Mouse (Mus musculus): ENCODE measurements around the gene Maneal. TPM values are rescaled to one million over a fixed set of nuclear protein-coding genes. Genes with fewer than 3 reads are reported as not detected.

The Maneal gene
- polyA plus RNA-seq (2012) = not detected in 2 replicates

DNA sequence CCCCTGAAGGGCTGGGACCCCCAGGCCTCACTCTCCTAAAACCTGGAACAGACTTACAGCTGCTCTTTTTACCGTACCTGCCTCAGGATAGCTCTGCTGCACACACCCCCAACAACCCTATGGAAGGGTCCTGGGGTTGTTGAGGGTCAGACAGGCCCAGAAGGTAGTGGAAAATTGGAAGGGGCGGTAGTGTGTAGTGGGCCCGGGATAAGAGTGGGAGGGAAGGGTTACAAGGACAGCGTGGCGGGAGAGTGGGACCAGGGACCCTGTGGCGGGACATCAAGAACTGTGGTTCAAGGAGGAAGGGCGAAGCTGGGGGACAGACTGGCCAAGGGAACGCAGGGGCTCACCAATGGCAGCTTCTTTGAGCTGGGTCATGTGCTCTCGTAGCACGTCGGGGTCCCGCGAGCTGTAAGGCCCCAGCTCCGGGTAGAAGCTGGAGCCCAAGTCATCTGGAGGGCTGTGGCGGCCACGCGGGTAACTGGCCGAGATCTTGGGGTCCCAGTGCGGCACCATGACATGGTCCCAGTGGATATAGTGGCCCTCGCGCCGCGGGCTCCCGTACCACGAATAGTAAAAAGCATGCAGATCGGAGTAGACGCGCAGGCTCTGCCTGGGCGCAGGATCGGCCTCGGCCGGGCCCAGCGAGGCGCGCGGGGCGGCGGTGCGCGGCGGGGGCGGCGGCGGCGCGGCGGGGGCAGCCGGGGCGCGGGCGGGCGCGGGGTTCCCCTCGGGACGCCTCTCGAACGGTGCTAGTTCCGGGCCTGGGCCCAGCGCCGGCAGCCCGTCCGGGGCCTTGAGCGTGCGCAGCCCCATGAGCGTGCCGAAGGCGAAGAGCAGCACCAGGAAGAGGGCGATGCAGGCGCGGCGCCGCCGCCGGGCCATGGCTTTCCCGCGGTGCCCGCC, at the start of gene Maneal:
TSS of gene Maneal (minus strand) at position 889 of the 906 bp plus-strand sequence.
- TF ChIP-seq GATA1 (IDR thresholded peaks at IDR 0.05; ENCODE audit: low read length) = no peak

DNA sequence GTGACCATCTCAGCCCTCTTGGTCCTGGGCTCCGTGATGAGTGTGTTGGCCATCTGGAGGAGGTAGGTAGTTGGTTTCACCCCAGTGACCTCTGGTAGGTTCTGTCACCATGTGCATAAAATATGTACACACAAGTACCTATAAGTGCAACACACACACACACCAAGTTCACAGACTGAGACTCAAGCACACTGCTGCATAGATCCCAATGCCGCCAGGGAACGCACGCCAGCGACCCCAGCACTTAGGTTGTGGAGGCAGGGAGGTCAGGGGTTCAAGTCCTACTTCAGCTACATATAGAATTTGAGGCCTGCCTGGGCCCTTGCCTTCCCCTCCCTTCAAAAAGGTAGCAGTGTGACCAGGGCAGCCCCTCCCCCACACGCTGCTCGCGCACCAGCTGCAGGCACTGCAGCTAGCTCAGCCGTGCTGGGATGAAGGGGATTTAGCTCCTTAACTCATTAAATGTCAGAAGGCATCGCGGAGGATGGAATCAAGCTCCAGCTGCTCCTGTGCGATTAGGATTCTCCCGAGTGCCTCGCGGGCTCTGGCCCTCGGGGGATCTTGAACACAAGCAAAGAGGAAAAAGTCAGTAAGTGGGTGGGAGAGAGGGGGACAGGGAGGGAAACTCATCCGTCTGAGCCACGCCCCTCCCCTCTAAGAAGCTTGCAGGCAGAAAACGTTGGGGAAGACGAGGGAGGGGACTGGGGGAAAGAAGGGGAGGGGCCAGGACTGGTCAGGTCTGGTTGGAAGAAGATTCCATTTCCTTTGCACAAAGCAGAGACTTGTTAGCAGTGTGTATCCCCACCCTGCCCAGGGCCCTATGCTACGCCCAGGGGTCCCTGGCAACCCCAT, 44.2 kb upstream of the Maneal start:
- no peak for TF ChIP-seq GATA1 (IDR thresholded peaks at IDR 0.05; ENCODE audit: low read length)

DNA sequence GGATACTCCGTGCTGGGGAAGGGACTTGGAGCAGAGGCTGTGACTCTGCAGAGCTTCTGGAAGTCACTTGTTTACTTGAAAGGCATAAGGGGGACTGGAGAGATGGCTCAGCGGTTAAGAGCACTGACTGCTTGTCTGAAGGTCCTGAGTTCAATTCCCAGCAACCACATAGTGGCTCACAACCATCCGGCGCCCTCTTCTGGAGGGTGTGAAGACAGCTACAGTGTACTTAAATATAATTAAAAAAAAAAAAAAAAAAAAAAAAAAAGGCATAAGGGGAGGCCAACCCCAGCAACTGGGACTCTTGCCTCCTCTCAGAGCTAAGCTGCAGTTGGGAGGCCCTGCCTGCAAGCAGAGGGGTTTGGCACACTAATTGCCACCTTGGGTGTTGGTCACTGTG, 43.4 kb upstream of the Maneal start:
- no peak for TF ChIP-seq GATA1 (IDR thresholded peaks at IDR 0.05; ENCODE audit: low read length)

DNA sequence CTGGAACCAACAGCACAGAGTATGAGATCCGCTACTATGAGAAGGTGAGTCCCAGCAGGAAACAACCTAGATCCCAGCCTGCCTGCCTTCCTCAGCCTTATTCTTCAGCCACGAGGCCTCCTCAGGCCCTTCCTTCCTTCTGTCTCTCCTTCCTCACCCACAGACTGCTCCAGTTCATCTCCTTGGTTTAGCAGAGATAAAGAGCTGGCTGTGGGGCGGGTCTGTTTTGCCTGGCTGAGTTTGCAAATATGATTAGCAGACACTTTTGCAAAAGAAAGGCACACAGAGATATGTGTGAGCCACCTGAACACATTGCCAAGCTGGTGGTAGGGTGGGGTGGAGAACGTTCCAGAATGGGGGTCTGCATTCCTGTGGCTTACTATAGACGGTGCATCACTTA, 37.9 kb upstream of the Maneal start:
- TF ChIP-seq GATA1 (IDR thresholded peaks at IDR 0.05; ENCODE audit: low read length) = no peak

DNA sequence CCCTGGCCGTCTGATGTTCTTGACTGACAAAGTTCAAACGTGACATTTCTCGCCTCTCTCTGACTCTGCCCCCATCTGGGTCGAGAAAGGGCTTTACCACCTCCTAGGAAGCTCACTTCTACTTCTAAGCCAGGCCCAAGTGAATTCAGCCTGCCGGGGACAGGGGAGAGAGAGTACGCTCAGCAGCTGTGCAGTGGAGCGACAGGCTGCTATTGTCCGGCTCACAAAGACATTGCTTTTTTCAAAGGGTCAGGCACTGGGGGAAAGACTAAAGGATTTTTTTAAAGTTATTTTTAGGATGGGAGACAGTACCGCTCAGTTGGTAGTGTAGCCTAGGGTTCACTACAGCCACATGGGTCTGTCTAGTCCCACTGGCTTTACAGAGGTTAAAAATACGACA, 36.5 kb upstream of the Maneal start:
- no peak for TF ChIP-seq GATA1 (IDR thresholded peaks at IDR 0.05; ENCODE audit: low read length)

DNA sequence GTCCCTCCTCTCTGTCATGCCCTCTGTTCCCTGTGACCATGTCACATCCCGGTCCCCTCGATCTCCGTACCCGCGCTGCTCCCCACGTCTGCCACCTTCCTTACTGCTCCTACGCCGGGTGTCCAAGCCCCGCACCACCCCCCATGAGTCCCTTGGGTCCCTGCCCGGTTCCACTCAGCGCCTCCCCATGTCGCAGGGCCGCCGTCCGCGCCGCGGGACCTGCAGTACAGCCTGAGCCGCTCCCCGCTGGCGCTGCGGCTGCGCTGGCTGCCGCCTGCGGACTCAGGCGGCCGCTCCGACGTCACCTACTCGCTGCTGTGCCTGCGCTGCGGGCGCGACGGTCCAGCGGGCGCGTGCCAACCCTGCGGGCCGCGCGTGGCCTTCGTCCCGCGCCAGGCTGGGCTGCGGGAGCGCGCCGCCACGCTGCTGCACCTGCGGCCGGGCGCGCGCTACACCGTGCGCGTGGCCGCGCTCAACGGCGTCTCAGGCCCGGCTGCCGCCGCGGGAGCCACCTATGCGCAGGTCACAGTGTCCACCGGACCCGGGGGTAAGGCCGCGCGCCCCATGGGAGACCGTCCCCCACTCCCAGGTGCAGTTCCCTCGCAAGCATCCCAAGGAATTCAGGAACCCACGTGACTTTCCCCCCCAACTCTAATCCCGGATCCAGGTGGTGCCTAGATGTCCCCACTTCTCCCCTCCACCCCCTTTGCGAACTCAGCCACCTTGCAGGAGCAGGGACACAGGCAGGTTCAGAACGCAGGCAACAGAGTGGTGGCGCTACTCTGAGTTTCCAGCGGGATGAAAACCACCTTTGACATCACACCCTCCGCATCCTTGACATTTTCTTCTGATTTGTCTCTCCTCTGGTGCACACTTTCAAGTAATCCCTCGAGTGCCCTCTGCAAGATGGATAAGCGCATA, 32.8 kb upstream of the Maneal start:
- TF ChIP-seq GATA1 (IDR thresholded peaks at IDR 0.05; ENCODE audit: low read length) = no peak

DNA sequence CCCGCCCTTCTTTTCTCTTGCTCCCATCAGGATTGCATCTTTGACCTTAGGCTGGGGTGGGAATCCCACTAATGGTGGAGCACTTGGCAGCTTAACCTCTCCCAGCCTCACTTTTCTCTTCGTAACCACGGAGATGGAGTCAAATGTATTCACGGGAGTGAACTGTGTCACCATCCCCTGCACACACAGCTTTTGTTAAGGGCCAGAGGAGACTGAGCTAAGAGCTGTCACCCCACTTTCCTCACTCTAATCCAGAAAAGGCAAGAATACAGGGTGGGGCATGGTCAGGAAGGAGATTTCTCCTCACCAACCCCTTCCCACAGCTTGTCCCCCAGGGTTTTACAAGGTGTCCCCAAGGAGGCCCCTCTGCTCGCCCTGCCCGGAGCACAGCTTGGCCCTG, 31.8 kb upstream of the Maneal start:
- TF ChIP-seq GATA1 (IDR thresholded peaks at IDR 0.05; ENCODE audit: low read length) = no peak

DNA sequence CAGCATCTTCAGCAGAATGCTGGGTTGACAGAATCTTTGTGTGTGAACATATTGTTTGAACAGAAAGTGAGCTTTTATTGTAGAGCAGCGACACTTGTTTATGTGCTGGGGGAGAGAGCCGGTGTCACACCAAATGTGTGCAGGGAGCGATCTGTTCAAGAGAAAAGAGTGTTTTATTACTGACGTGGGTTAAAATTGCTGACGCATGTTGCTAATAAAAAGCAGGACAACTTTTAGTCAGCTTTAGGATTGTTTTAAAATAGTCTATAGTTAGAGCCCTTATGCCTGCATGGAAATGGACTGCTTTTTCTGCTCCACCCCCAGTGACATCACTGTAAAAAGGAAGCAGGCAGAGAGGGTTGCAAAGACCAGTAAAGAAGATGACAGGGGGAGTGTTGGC, 28.9 kb upstream of the Maneal start:
- no peak for TF ChIP-seq GATA1 (IDR thresholded peaks at IDR 0.05; ENCODE audit: low read length)

DNA sequence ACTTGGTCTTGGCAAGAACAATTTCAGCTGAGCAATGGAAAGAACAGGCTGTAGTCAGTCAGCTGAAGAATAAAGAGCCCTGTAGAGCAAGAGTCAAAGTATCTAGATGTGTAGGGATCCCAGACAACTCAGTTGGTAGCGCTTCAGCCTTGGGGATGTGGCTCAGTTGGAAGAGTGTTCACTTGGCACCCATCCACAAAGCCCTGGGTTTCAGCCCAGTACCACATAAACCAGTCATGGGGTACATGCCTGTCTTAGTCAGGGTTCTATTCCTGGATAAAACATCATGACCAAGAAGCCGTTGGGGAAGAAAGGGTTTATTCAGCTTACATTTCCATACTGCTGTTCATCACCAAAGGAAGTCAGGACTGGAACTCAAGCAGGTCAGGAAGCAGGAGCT, 28.0 kb upstream of the Maneal start:
- TF ChIP-seq GATA1 (IDR thresholded peaks at IDR 0.05; ENCODE audit: low read length) = no peak

DNA sequence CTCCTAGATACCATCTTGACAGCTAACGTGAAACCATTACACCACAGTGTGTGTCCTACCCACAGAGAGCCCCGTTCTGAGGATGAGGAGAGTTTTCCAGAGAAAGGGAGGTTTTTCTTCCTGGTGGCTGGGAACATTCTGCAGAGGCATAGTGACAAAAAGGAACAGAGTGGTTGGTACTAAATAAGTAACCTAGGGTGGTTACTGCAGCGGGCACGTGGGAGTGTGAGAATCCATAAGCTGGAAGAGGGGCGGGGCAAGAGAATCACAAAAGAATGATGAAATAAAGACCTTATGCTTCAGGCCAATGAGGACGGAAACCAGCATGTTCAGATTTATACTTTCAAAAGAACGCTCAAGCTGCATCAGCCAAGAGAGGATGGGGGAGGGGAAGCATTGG, 26.7 kb upstream of the Maneal start:
- no peak for TF ChIP-seq GATA1 (IDR thresholded peaks at IDR 0.05; ENCODE audit: low read length)

DNA sequence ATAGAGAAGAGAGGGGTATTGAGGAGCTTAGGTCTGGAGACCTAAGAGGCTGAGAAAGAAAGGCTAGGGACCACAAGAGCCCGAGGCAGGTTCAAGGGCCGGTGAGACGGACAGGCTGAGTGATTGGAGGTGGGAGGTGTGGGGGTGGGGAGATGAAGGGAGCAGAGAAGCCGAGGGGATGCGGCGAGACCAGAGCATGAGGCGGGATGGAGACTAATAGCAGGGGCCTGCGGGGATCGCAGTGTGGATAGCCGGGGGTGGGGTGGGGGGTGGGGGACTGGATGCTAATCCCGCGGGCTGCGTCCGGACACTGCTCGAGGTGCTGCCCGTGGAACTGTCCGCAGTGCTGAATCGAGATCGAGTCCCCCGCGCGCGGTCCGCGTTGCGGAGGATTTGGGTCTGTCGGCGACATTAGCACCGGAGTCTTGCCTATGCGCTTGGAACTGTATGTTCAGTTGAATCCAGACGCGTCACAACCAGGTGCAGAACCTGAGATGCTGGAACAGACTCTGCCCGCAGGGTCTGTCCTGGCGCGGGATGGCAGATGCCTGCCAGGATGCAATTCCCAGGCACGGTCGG, 20.3 kb upstream of the Maneal start:
- TF ChIP-seq GATA1 (IDR thresholded peaks at IDR 0.05; ENCODE audit: low read length) = no peak

DNA sequence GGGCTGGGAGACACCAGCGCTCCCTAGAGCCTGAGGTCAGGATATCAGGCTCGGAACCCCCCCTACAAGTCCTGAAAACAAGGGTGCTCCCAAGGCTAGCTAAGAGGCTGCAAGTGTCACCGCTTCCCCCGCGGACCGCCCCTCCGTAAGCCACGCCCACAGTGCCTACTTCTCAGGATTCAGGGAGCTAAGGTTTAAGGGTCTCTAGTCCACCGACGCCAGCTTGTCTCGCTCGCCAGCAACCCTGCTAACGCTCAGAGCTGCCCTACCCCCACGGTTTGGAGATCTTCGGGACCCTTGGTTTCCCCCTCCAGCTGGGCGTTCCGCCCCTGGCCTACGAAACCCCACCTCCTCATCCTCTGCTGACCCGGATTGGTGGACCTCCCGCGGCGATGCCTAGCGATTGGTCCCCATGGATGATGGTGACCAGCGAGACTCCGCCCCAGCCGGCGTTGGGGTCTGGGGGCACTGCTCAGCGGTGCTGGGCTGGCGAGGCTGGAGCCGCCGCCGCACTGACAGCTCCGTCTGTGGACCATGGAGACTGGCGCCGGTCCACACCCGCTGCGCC, 19.5 kb upstream of the Maneal start:
- TF ChIP-seq GATA1 (IDR thresholded peaks at IDR 0.05; ENCODE audit: low read length) = no peak

DNA sequence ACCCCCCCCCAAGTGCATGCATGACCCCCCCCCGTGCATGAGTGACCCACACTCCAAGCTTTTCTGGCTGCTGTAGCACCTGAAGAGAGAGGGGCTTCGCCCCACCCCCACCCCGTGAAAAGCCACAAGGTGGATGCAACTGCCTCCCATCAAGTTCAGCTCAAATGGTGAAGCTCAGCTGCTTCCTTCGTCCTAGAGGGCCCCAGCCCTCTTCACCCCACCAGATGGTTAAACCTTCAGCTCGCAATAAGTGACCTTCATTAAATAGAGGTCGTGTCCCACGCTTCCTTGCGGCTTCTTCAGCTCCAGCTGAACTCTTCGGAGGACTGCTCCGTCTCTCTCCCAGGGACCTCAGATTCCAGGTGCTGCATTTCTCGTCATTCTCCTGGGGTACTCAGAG, 18.6 kb upstream of the Maneal start, which contains the start of gene Epha10:
TSS of gene Epha10 (plus strand) at position 301 of the 400 bp plus-strand sequence.
- no peak for TF ChIP-seq GATA1 (IDR thresholded peaks at IDR 0.05; ENCODE audit: low read length)

DNA sequence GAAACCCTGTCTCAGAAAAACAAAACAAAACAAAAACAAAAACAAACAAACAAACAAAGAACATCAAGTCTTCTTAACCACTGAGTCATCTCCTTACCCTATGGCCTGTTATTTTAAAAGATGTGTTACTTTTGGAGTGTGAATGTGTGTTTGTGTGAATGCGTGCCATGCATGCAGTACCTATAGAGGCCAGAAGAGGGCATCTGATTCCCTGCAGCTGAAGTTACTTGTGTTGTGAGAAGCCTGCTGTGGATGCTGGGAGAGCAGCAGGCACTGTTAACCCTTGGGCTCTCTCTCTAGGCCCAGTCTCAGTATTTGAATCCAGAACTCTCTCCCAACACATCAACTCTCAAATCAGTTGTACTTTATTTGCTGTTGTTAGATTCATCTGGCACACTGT, 10.7 kb upstream of the Maneal start:
- no peak for TF ChIP-seq GATA1 (IDR thresholded peaks at IDR 0.05; ENCODE audit: low read length)

DNA sequence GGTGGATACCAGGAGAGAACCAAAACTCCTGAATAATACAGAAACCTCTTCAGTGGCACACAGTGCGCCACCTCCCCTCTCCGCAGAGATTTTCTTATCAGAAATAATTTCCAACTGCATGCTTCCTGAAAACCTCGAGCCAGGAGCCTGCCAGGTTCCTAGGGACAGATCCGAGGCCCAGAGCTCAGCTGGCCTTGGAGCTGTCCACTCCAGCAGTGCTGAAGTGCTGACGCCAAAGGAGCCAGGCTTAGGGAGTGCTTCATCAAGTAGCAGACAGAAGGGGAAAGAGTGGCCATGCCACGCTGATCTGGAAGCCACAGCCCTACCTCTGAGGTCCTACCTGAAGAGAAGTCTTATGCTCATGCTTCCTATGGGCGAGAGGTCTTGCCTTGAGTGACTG, 1.5 kb downstream of the Maneal start:
- TF ChIP-seq GATA1 (IDR thresholded peaks at IDR 0.05; ENCODE audit: low read length) = no peak

Data from G1E-ER4 (cell line).